Mouse (Mus musculus): ENCODE measurements around the gene Zfp831. TPM values are rescaled to one million over a fixed set of nuclear protein-coding genes. Genes with fewer than 3 reads are reported as not detected.

Zfp831 gene
- polyA plus RNA-seq, 2 experiments = 0.03 TPM; not detected in 1

DNA sequence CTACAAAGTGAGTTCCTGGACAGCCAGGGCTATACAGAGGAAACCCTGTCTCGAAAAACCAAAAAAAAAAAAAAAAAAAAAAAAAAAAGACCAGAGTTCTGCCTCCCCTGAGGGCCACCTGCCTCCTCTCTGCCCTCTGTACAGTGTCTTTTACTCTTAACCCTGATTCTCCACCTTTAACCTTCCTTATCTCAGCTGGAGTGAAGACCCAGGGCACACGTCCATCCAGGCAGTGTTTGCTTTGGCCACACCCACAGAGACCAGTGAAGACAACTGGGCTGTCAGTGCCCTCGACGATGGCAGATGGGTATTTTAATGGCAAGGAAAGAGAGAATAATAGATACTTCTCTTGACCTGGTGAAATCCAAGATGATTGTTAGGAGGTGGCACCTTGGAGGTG, 115.9 kb downstream of the Zfp831 start:
- no peaks in the 10 kb centered on the region; the same call in 1 of the 2 replicates for H3K27me3 ChIP-seq (ENCODE audit: control insufficient read depth, insufficient read depth, low read length)
- H3K9me3 ChIP-seq (ENCODE audit: control insufficient read depth, low read length) = no peaks in the 10 kb centered on the region
- no peak for ATAC-seq (ENCODE audit: insufficient read depth)
- 37% methylated on average over 4 of the region's 4 CpGs for WGBS (ENCODE audit: insufficient replicate concordance)
- H3K36me3 ChIP-seq (replicated peaks; ENCODE audit: control insufficient read depth, insufficient read depth, low read depth) = no peaks in the 10 kb centered on the region
- no peak for DNase-seq (ENCODE audit: low read depth in 3 of 3, low spot score in 3 of 3)
- TF ChIP-seq EP300 (IDR thresholded peaks at IDR 0.05; ENCODE audit: low read depth) (no peak), CTCF (IDR thresholded peaks at IDR 0.05; ENCODE audit: low read depth) (no peak)
- H3K4me1 ChIP-seq (replicated peaks; ENCODE audit: control insufficient read depth in 2 of 2, insufficient read depth in 2 of 2, low read length in 1 of 2) = 0 out of 4 replicates have a peak, but pooled peaks cover 0 to 2% of the 10 kb centered on the region in 2 experiments
- no peak overlapping the region for H3K27ac ChIP-seq
- H3K9ac ChIP-seq (replicated peaks) = no peak overlapping the region
- H3K4me3 ChIP-seq (ENCODE audit: insufficient read depth in 1 of 2, low read depth in 2 of 2, low read length in 2 of 2) = no peak overlapping the region
- no peak overlapping the region for H3K4me2 ChIP-seq (ENCODE audit: low read depth)

Other genes starting within 250 kb of the Zfp831 start
- 54.1 and 58.2 TPM in 2 replicates for gene Nelfcd, start 227.7 kb upstream of the Zfp831 start, polyA plus RNA-seq (2012; rRNA removed)
- gene Nelfcd, start 227.7 kb upstream of the Zfp831 start, polyA plus RNA-seq (2014; fragmentation: Nextera tagmentation; extraction: Ambion mirVana) = 62.1 and 70.0 TPM in 2 replicates
- 61.0 and 71.0 TPM in 2 replicates for gene Ctsz, start 204.5 kb upstream of the Zfp831 start, polyA plus RNA-seq (2012; rRNA removed)
- 96.9 and 98.5 TPM in 2 replicates for gene Ctsz, start 204.5 kb upstream of the Zfp831 start, polyA plus RNA-seq (2014; fragmentation: Nextera tagmentation; extraction: Ambion mirVana)
- gene Tubb1, start 192.8 kb upstream of the Zfp831 start, polyA plus RNA-seq (2012; rRNA removed) = 24.3 and 25.5 TPM in 2 replicates
- 24.9 and 32.2 TPM in 2 replicates for gene Tubb1, start 192.8 kb upstream of the Zfp831 start, polyA plus RNA-seq (2014; fragmentation: Nextera tagmentation; extraction: Ambion mirVana)
- 145 and 238 TPM in 2 replicates for gene Atp5e, start 179.4 kb upstream of the Zfp831 start, polyA plus RNA-seq (2012; rRNA removed)
- 467 and 483 TPM in 2 replicates for gene Atp5e, start 179.4 kb upstream of the Zfp831 start, polyA plus RNA-seq (2014; fragmentation: Nextera tagmentation; extraction: Ambion mirVana)
- gene Prelid3b, start 170.5 kb upstream of the Zfp831 start, polyA plus RNA-seq (2012; rRNA removed) = 43.3 and 60.7 TPM in 2 replicates
- 90.8 and 96.6 TPM in 2 replicates for gene Prelid3b, start 170.5 kb upstream of the Zfp831 start, polyA plus RNA-seq (2014; fragmentation: Nextera tagmentation; extraction: Ambion mirVana)
- 0.05 and 0.11 TPM in 2 replicates for gene Edn3, start 117.1 kb downstream of the Zfp831 start, polyA plus RNA-seq (2012; rRNA removed)
- gene Edn3, start 117.1 kb downstream of the Zfp831 start, polyA plus RNA-seq (2014; fragmentation: Nextera tagmentation; extraction: Ambion mirVana) = 0.18 and 0.33 TPM in 2 replicates

Data from liver, embryonic 14.5 days (tissue).